Mouse (Mus musculus) spleen, adult 2 months (tissue): ENCODE measurements around the gene Slc16a14. TPM values are rescaled to one million over a fixed set of nuclear protein-coding genes. Genes with fewer than 3 reads are reported as not detected.

Experiments
- DNase-seq, 2 experiments: peaks; one replicate each; pipeline versions ENCODE4 v3.0.0 to v3.0.0-alpha.2; 2012 to 2021; ENCODE audit warnings: low spot score in 2 of 2, low read depth in 1 of 2
- H3K27ac ChIP-seq: fragments of 200-500 bp; 2 replicates; pipeline ENCODE4 v1.5.1; 2012; ENCODE audit warnings: low read length, inconsistent platforms; ENCODE audit not compliant: insufficient read depth
- H3K27me3 ChIP-seq: fragments of 200-500 bp; 2 replicates; pipeline ENCODE4 v1.6.1; 2012; ENCODE audit warnings: mild to moderate bottlenecking, moderate library complexity, low read length, inconsistent platforms; ENCODE audit not compliant: control insufficient read depth, insufficient read depth
- H3K36me3 ChIP-seq: fragments of 200-500 bp; 2 replicates; pipeline ENCODE4 v1.6.1; 2012; ENCODE audit warnings: mild to moderate bottlenecking, low read length, inconsistent platforms; ENCODE audit not compliant: control insufficient read depth, insufficient read depth
- H3K4me1 ChIP-seq: fragments of 200-500 bp; 2 replicates; pipeline ENCODE4 v1.6.1; 2011; ENCODE audit warnings: inconsistent platforms; ENCODE audit not compliant: control insufficient read depth, insufficient read depth, insufficient read length
- H3K4me3 ChIP-seq: fragments of 200-500 bp; 2 replicates; pipeline ENCODE4 v1.5.1; 2011; ENCODE audit warnings: mild to moderate bottlenecking, inconsistent platforms; ENCODE audit not compliant: insufficient read depth, insufficient read length; ENCODE audit errors: extremely low read depth
- CTCF ChIP-seq: fragments of 200-500 bp; IDR thresholded peaks from 2 replicates; pipeline ENCODE4 v1.5.1; 2011; ENCODE audit warnings: mild to moderate bottlenecking, inconsistent platforms; ENCODE audit not compliant: insufficient read depth, insufficient read length, insufficient replicate concordance; ENCODE audit errors: extremely low read depth
- POLR2A ChIP-seq: fragments of 200-500 bp; IDR thresholded peaks from 2 replicates; pipeline ENCODE4 v1.6.1; 2011; ENCODE audit warnings: low read depth, low read length, inconsistent platforms
- WGBS: fragments of 180-500 bp; shearing (Covaris S2); methylation state at CpG from one replicate; pipeline ENCODE4 v1.1.7; 2018; 5-methylcytosine and 5-hydroxymethylcytosine counted together
- polyA plus RNA-seq: library from polyadenylated mRNA; depleted of rRNA; stranded (reverse); fragments of >200 nt; gene quantifications from 2 replicates; pipeline ENCODE4 v1.2.3, GENCODE M21; 2012

Gene Slc16a14
- polyA plus RNA-seq, 1 experiment = 0.06 TPM

- no peaks in the 10 kb centered on the region; the same call in 1 of the 2 replicates for H3K27me3 ChIP-seq
- H3K4me3 ChIP-seq = no peak overlapping the region; the same call in 1 of the 2 replicates
- TF ChIP-seq POLR2A (no peak), CTCF (no peak)
- no peak for DNase-seq
- no peaks in the 10 kb centered on the region for H3K36me3 ChIP-seq
- WGBS = 6% methylated on average over 12 of the region's 12 CpGs
- H3K27ac ChIP-seq = no peak overlapping the region
- no peaks in the 10 kb centered on the region for H3K4me1 ChIP-seq
Observed at GRCm38 (mm10) chr1:84934151-84934502, 807 bp downstream of the Slc16a14 start.

- peak in 1 of 2 experiments; percentile 10 for DNase-seq
- no peak overlapping the region; the same call in 1 of the 2 replicates for H3K4me3 ChIP-seq
Observed at GRCm38 (mm10) chr1:84933472-84934150, 1.3 kb downstream of the Slc16a14 start.

GRCm38 (mm10) chr1:84925599-84925998 lies 9.3 kb downstream of the Slc16a14 start:
- 80% methylated on average over 9 of the region's 9 CpGs for WGBS
- Histone ChIP-seq H3K27ac (no peak overlapping the region), H3K4me1 (no peaks in the 10 kb centered on the region), H3K27me3 (no peaks in the 10 kb centered on the region), H3K4me3 (no peak overlapping the region), H3K36me3 (no peaks in the 10 kb centered on the region)
- no peak for DNase-seq
- no peak for TF ChIP-seq POLR2A
- TF ChIP-seq CTCF = no peak

More at GRCm38 (mm10) chr1:84933472-84934150, 1.3 kb downstream of the Slc16a14 start:
- no peaks in the 10 kb centered on the region; the same call in 1 of the 2 replicates for H3K27me3 ChIP-seq
- TF ChIP-seq CTCF (peak; percentile 16; the same call in 1 of the 2 replicates), POLR2A (no peak)
- no peak overlapping the region for H3K27ac ChIP-seq
- H3K36me3 ChIP-seq = no peaks in the 10 kb centered on the region
- WGBS = 19% methylated on average over 22 of the region's 22 CpGs
- H3K4me1 ChIP-seq = no peaks in the 10 kb centered on the region

GRCm38 (mm10) chr1:84924134-84924533 lies 10.8 kb downstream of the Slc16a14 start:
- Histone ChIP-seq H3K4me3 (no peak overlapping the region), H3K27me3 (no peaks in the 10 kb centered on the region), H3K36me3 (no peaks in the 10 kb centered on the region), H3K27ac (no peak overlapping the region), H3K4me1 (no peaks in the 10 kb centered on the region)
- WGBS = 41% methylated on average over 6 of the region's 6 CpGs
- TF ChIP-seq CTCF (no peak), POLR2A (no peak)
- DNase-seq = no peak

- 93% methylated on average over 2 of the region's 2 CpGs for WGBS
- Histone ChIP-seq H3K27me3 (no peaks in the 10 kb centered on the region), H3K27ac (no peak overlapping the region), H3K4me1 (no peaks in the 10 kb centered on the region), H3K4me3 (no peak overlapping the region), H3K36me3 (no peaks in the 10 kb centered on the region)
- TF ChIP-seq CTCF = no peak
- TF ChIP-seq POLR2A = no peak
- no peak for DNase-seq
Observed at GRCm38 (mm10) chr1:84923432-84923831, 11.5 kb downstream of the Slc16a14 start.

GRCm38 (mm10) chr1:84918865-84919264 lies 16.1 kb downstream of the Slc16a14 start:
- TF ChIP-seq CTCF (no peak), POLR2A (no peak)
- no peaks in the 10 kb centered on the region for H3K4me1 ChIP-seq
- H3K27me3 ChIP-seq = no peaks in the 10 kb centered on the region
- H3K27ac ChIP-seq = no peak overlapping the region
- no peak overlapping the region for H3K4me3 ChIP-seq
- WGBS = 90% methylated on average over 3 of the region's 3 CpGs
- no peak for DNase-seq
- no peaks in the 10 kb centered on the region for H3K36me3 ChIP-seq

GRCm38 (mm10) chr1:84915010-84915409 lies 19.9 kb downstream of the Slc16a14 start:
- no peak overlapping the region for H3K27ac ChIP-seq
- no peak for TF ChIP-seq POLR2A
- TF ChIP-seq CTCF = no peak
- 34% methylated on average over 4 of the region's 4 CpGs for WGBS
- H3K4me1 ChIP-seq = no peaks in the 10 kb centered on the region
- no peak overlapping the region for H3K4me3 ChIP-seq
- no peak for DNase-seq
- H3K27me3 ChIP-seq = no peaks in the 10 kb centered on the region
- no peaks in the 10 kb centered on the region for H3K36me3 ChIP-seq
